Mouse (Mus musculus) gastrocnemius, postnatal 36 days (tissue): ENCODE data around the gene Colgalt2. TPM values are rescaled to one million over a fixed set of nuclear protein-coding genes. Genes with fewer than 3 reads are reported as not detected.

Experiments used
- DNase-seq, 2 experiments: peaks; one replicate each; pipeline ENCODE4 v3.0.0; 2022
- intact Hi-C: fragments of 180-260 bp; cut with DNase I; formaldehyde crosslinking; loops from one replicate; pipeline ENCODE4 v1.15.1; 2025
- total RNA-seq, 2 experiments: library from RNA; stranded (reverse); gene quantifications; 2 replicates each; pipeline ENCODE4 v1.2.3; 2021

Gene Colgalt2
- total RNA-seq, 2 experiments from 2014 or later = 2.0 to 2.2 TPM

DNA sequence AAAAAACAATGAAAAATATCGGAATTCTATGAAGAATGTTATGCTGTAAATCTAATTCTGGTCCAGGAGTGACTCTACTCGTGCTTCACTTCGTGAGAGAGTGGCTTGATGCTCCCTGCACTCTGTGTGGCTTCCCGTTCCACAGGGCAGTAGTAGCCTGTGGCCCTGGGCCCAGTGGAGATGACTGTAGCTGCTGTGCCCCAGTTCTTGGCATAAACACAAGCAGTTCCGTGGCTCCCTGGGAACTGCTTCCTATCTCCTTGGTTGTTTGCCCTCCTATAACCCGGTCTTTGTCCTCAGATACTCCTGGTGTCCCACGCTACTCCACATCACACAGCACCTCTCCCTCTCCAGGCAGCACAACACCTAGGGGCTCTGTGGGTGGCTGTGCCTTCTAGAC, 62.7 kb downstream of the Colgalt2 start:
- DNase-seq = no peak
- intact Hi-C loops = no loop called here

- intact Hi-C loops = no loop called here
- DNase-seq = no peak
Measured at GRCm38 (mm10) chr1:152466280-152466679, 66.7 kb downstream of the Colgalt2 start.

DNA sequence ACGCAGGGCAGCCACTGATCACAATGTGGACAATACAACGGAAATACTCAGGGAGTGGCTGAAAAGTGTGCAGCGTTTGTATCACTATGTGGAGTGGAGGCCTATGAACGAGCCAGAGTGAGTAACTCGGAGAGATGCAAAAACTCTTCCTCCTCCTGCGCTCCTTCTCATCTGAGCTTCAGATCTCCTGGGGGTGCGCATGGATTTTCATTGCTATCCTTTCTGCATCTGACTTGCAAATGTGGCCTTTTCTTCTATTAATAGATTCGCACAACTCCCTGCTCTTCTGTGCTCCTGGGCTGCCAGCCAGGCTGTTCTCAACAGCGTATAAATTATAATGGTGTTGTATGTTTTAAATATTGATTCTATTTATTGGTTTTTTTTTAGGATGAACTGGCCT, 68.8 kb downstream of the Colgalt2 start:
- intact Hi-C loops = no loop called here
- no peak for DNase-seq

- intact Hi-C loops = no loop called here
- no peak for DNase-seq
Measured at GRCm38 (mm10) chr1:152476126-152476525, 76.5 kb downstream of the Colgalt2 start.

DNA sequence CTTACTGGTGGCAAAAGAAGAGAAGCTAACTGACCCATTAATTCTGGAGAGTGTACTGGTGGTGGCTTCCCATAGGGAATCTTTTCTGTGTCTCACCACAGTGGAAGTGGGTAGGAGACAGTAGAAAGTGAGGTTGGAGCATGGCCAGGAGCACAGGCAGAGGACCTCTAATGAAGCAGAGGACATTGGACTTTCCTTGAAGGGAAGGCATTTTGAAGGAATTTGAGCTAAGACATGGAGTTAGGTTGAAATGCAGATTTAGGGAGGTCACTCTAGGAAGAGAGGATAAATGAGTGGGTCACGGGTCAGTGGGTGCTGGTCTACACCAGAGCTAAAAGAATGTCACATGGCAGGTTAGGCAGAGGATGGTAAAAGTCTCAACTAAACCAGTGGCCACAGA, 91.2 kb downstream of the Colgalt2 start:
- intact Hi-C loops = no loop called here
- DNase-seq = no peak

DNA sequence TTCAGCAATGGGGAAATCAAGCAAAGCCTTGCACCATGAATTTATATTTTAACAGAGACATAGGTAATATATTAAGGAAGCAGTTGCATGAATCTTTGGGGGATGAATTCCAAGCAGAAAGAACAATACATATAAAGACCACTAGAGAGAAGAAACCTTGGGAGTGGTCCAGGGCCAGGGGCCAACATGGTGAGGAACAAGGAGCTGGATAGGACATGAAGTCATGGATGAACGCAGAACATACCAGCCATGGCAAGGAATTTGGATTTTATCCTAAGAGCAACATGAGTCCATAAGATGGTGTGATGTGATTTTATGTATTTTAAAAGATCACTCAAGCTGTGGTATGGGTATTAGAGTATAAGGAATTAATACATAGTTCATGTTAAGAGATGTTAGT, 92.6 kb downstream of the Colgalt2 start:
- intact Hi-C loops = no loop called here
- DNase-seq = no peak

DNA sequence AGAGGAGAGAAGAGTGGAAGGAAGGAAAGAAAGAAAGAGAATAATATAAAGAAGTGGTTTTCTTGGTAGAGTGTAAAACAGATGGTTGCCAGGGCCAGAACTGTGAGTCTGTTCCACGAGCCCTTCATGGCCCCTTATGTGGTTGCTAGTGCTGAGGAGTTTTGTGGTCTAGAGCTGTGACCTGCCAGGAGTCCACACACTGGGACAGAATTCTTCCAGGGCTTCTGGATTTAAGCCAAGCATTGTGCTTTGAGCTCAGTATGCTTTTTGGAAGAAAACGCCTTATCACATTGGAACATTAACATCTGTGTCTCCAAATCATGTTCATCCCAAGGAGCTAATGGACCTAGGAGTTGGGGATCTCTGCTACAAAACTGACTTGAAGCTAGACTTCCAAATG, 97.2 kb downstream of the Colgalt2 start:
- intact Hi-C loops = no loop called here
- DNase-seq = no peak

DNA sequence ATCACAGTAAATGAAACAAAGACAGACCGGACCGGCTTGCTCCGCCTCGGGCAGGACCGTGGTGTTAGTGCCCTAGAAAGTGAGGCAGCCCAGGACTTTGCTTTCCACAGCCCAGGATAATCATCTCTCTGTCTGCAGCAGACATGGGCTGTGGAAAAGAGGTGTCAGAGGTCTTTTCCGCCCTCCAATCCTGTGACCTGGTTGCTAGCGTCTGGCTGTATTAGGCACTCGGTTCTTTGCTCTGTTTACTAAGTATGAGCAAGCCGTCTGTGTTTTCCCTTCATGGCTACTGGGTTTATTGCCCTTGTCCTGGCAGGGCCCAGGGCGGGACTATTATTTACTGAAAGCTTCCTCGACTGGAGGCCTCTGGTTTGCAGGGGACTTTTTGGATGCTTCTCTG, 98.0 kb downstream of the Colgalt2 start:
- peak; percentile 35 to 39 for DNase-seq
- intact Hi-C loops = no loop called here

GRCm38 (mm10) chr1:152499802-152500201, 100.2 kb downstream of the Colgalt2 start:
- no peak for DNase-seq
- intact Hi-C loops = no loop called here

DNA sequence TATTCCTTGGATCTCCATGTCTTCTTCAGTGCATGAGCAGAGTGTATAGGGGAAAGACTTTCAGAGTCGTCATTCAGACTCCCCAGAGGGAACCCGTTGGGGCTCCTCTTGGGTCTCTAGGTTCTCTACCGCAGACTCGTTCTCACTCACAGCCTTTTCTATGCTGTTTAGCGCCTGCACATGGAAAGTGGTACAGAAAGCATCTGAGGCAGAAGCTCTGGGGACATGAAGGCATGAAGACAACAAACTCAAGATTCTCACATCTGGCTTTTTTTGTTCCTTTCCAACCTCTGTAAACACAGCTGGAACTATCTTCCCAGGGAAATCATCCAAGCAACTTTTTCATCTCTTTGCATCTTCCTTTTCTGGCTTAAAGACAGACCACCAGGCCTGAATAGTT, 106.5 kb downstream of the Colgalt2 start:
- intact Hi-C loops = no loop called here

GRCm38 (mm10) chr1:152506726-152507125, 107.1 kb downstream of the Colgalt2 start:
- intact Hi-C loops = no loop called here
- DNase-seq = no peak

More for the DNA sequence above, 106.5 kb downstream of the Colgalt2 start:
- no peak for DNase-seq

- intact Hi-C loops = no loop called here
- DNase-seq = no peak
Measured at GRCm38 (mm10) chr1:152508481-152509220, 109.0 kb downstream of the Colgalt2 start.

- DNase-seq = no peak
- intact Hi-C loops = no loop called here
Measured at GRCm38 (mm10) chr1:152511237-152511636, 111.6 kb downstream of the Colgalt2 start.

- intact Hi-C loops = no loop called here
- DNase-seq = peak in 1 of 2 experiments; percentile 48
Measured at GRCm38 (mm10) chr1:152514256-152514655, 114.6 kb downstream of the Colgalt2 start.

DNA sequence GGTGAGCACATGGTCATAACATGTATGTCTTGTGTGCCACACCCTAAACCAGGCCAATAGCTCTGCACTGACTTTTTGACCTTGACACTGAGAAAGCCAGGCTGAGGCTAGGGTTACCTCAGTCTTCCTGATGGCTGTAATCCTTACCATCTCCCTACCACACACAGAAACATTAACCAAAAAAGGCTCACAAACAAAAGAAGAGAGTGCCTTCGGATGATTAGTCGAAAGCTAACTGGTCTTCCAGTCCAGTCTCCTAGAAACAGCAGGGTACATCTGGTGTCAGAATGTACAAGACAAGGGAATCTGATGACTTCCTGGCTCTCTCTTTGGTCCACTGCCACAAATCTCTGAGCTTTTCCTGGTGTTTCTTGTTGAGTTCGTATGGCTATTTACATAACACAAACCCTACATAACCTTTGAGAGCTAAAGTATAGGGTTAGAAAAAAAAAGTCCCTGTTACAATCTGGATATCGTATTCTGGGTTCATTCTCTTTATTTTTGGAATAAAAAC, 117.5 kb downstream of the Colgalt2 start:
- no peak for DNase-seq
- intact Hi-C loops = no loop called here

GRCm38 (mm10) chr1:152518971-152519370, 119.3 kb downstream of the Colgalt2 start:
- intact Hi-C loops = no loop called here
- no peak for DNase-seq

DNA sequence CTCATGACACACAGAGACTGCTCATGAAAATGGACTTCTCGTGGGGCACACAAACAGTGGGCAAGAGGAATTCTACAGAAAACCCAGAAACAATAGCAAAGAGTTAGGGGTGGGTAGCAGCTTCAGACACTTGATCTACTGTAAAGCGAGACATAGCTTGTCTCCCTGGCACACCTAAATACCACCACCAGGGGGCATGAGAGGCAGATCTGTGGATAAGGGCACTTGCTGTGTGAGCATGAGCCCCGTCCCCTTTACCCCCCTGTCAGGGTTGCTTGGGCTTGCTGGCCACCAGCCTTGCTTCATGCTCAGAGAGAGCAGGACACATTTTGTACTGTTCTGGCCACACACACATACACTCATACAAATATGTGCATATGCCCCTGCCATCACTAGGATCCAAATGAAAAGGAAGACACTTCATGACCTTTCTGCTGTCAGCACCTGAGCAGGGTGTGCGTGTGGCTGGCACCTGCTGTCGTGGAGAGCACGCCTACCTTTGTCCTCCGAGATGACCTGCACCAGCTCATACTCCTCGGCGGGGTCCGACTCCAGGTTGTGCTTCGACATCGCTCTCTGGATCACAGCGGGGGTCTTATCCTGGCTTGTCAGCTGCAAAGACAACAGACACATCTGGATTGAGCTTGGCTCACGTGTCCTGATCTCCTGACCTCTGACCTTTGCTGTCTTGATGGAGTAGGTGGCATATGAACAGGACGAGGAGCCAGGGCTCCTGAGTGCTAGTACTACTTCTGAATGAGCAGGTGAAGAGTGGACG, 121.4 kb downstream of the Colgalt2 start:
- peak; percentile 38 to 46 for DNase-seq
- intact Hi-C loops = loop anchor here (10.0 kb wide), 1 partner anchor 384 kb away; the partner anchor contains the start of gene Smg7

- no peak for DNase-seq
- intact Hi-C loops = loop anchor here (10.0 kb wide), 1 partner anchor 383 kb away; the partner anchor contains the start of gene Smg7
Measured at GRCm38 (mm10) chr1:152522226-152522625, 122.6 kb downstream of the Colgalt2 start.

DNA sequence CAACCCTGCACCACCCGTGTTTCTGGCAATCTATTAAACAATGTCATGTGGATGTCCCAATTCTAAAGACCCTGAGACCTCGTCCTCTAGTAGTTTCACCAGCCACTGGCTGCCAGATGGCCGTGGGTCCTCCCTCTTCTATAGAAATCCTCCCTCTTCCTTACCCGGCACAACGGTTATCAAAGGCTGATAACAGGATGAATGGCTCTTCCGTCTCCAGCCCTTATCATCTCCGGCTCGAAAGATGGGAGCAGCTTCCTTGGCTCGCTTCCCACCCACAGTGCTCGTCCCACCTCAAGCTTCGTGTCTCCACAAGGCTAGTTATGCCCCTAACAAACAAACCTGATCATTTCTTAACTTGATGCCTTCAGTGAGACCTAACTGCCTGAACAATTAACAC, 123.7 kb downstream of the Colgalt2 start:
- DNase-seq = no peak
- intact Hi-C loops = loop anchor here (10.0 kb wide), 1 partner anchor 382 kb away; the partner anchor contains the start of gene Smg7

DNA sequence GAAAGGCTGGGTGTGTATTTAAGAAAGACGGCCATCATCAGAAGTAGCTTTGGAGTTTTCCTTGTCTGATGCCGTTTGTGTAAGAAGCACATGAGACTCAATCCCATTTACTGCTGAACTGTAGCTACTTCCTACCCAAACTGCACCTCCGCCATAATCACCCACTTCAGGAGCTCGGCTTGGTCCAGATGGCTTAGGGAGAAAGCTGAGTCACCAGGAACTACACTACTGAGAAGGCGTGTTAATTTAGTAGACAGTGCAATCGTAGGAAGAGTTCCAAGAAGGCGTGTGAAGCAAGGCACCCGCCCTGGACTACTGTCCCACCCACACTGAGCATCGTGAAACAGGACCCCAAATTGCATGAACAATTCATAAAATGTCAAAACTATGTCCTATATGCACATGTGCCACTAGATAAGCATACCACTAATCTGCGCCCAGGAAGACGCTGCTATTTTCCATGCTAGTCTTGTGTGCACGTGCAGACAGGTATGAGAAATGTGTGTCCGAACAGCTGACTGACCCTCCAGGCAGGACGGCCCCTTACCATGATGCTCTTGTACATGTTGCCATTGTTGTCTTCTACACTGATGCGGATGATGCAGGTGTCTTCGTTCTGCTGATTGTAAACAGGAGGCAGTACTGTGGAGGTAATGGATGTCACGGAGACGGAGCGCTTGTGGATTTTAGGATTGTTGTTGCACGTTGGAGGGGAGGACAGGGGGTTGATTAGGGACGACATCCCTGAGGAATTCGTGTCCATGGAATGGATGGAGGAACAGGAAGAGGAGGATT, 124.7 kb downstream of the Colgalt2 start:
- intact Hi-C loops = loop anchor here (1.0 to 10.0 kb wide), 2 partner anchors 222 to 381 kb away; partner anchors contain the start of gene Smg7
- no peak for DNase-seq
